In the genomic region with DNA sequence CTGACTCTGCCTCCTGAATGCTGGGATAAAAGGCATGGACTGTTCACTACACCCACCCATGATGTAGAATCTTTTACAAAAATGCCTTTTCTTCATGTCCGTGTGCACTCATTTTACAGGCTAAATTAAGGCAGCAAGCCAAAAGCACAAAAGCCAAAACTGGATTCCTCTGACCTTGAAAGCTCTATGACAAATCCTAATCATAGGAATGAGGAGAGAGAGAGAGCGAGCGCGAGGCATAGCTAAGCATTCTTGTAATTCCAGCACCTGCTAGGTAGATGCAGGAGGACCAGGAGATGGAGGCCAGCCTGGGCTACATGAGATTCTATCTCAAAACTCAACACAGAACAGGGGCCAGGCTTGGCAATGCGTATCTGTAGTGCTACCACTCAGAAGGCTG, we compare ENCODE assay signal across 32 mouse cellular contexts. TPM values are rescaled to one million over a fixed set of nuclear protein-coding genes. Genes with fewer than 3 reads are reported as not detected.
A peak's percentile ranks its signal among the peaks of the same experiment; 100 is the strongest.
DNase-seq lines count a peak whose midpoint lies in the region; TF ChIP-seq lines count a peak whose summit lies in the region.
"Had no signal": no experiment of that assay in that cellular context is flagged by ENCODE, and none has a peak within 500 bp of the region (broad histone marks: within the 10 kb centered on the region; RNA-seq: fewer than 3 reads in every experiment).

No protein-coding gene starts in this region.

- no peak for TF ChIP-seq EP300 in heart, adult 2 months (IDR thresholded peaks at IDR 0.05; ENCODE audit: insufficient read depth, low read depth, low read length)
- TF ChIP-seq EP300 in ES-Bruce4 (IDR thresholded peaks at IDR 0.05; ENCODE audit: insufficient read depth, low read depth, low read length): no peak

- no peaks in the 10 kb centered on the region for H3K4me1 ChIP-seq in heart, adult 2 months (ENCODE audit: control insufficient read depth, insufficient read depth, low read length)
- H3K4me1 ChIP-seq in ES-Bruce4 (ENCODE audit: control insufficient read depth, insufficient read depth, low read length): no peaks in the 10 kb centered on the region
- no peaks in the 10 kb centered on the region for H3K4me1 ChIP-seq in forebrain, embryonic 10.5 days
- H3K4me1 ChIP-seq: embryonic facial prominence, embryonic 12.5 days; embryonic facial prominence, embryonic 15.5 days; forebrain, embryonic 12.5 days; forebrain, embryonic 15.5 days; heart, embryonic 12.5 days had no signal

- no peaks in the 10 kb centered on the region for H3K9me3 ChIP-seq in ES-Bruce4 (replicated peaks; ENCODE audit: control insufficient read depth, insufficient read depth, low read length, poor library complexity, severe bottlenecking)
- no peaks in the 10 kb centered on the region for H3K9me3 ChIP-seq in forebrain, embryonic 10.5 days
- H3K9me3 ChIP-seq: embryonic facial prominence, embryonic 12.5 days; embryonic facial prominence, embryonic 15.5 days; forebrain, embryonic 12.5 days; forebrain, embryonic 15.5 days; heart, embryonic 12.5 days had no signal

- TF ChIP-seq POLR2A in heart, adult 2 months (IDR thresholded peaks at IDR 0.05; ENCODE audit: insufficient read depth, low read depth, low read length): no peak
- no peak for TF ChIP-seq POLR2A in ES-Bruce4 (IDR thresholded peaks at IDR 0.05; ENCODE audit: insufficient read depth, low read length)

- peaks cover 2% of the 10 kb centered on the region for H3K36me3 ChIP-seq in heart, adult 2 months (ENCODE audit: control insufficient read depth, insufficient read depth, low read length)
- H3K36me3 ChIP-seq in ES-Bruce4 (ENCODE audit: control insufficient read depth, insufficient read depth, low read length, poor library complexity, severe bottlenecking): peaks cover 55% of the 10 kb centered on the region
- H3K36me3 ChIP-seq in forebrain, embryonic 10.5 days (replicated peaks): peaks cover 88% of the 10 kb centered on the region

- DNase-seq in heart, adult 11 months: peak; percentile 58
- no peak for DNase-seq in heart, adult 2 months
- peak; percentile 20 for DNase-seq in adrenal gland, adult 8-10 months
- DNase-seq in adrenal gland, postnatal 36 days: peak; percentile 26 to 48
- no peak for DNase-seq in forebrain, embryonic 10.5 days (ENCODE audit: extremely low spot score, low spot score)
- DNase-seq: cerebellum, adult 11 months; cerebellum, adult 2 months; cerebellum, adult 9-11 months; cerebellum, postnatal 25 days; gastrocnemius, postnatal 10 days; gastrocnemius, postnatal 36 days; kidney, adult 18-20 months; kidney, adult 9 months had no signal

- H3K27me3 ChIP-seq in heart, adult 2 months (ENCODE audit: control insufficient read depth, insufficient read depth, low read length): no peaks in the 10 kb centered on the region
- no peaks in the 10 kb centered on the region for H3K27me3 ChIP-seq in ES-Bruce4 (ENCODE audit: control insufficient read depth, insufficient read depth, low read length, poor library complexity, severe bottlenecking)
- no peaks in the 10 kb centered on the region for H3K27me3 ChIP-seq in forebrain, embryonic 10.5 days (ENCODE audit: poor library complexity, severe bottlenecking)
- H3K27me3 ChIP-seq: embryonic facial prominence, embryonic 12.5 days; embryonic facial prominence, embryonic 15.5 days; forebrain, embryonic 12.5 days; forebrain, embryonic 15.5 days; heart, embryonic 12.5 days had no signal

- no peak overlapping the region for H3K4me3 ChIP-seq in heart, adult 2 months
- H3K4me3 ChIP-seq in ES-Bruce4 (ENCODE audit: low read depth, low read length): no peak overlapping the region
- no peak overlapping the region for H3K4me3 ChIP-seq in forebrain, embryonic 10.5 days
- H3K4me3 ChIP-seq: embryonic facial prominence, embryonic 12.5 days; embryonic facial prominence, embryonic 15.5 days; forebrain, embryonic 12.5 days; forebrain, embryonic 15.5 days; heart, embryonic 12.5 days had no signal

- no peak for TF ChIP-seq CTCF in heart, adult 2 months (IDR thresholded peaks at IDR 0.05)
- no peak for TF ChIP-seq CTCF in ES-Bruce4 (IDR thresholded peaks at IDR 0.05; ENCODE audit: low read depth, low read length)

- H3K27ac ChIP-seq in heart, adult 2 months: no peak overlapping the region
- peak overlapping the region; percentile 13; the same call in 1 of the 2 replicates for H3K27ac ChIP-seq in ES-Bruce4 (ENCODE audit: insufficient read depth, low read length)
- H3K27ac ChIP-seq in forebrain, embryonic 10.5 days: no peak overlapping the region
- H3K27ac ChIP-seq: embryonic facial prominence, embryonic 12.5 days; embryonic facial prominence, embryonic 15.5 days; forebrain, embryonic 12.5 days; forebrain, embryonic 15.5 days; hindbrain, embryonic 14.5 days; hindbrain, postnatal 0 days had no signal

- intact Hi-C loops in heart, adult 2 months (cut with DNase I): no loop called here

- H3K79me2 ChIP-seq in heart, adult 2 months (replicated peaks; ENCODE audit: control insufficient read depth, insufficient read depth, low read length): no peaks in the 10 kb centered on the region

- no peak overlapping the region for H3K9ac ChIP-seq in heart, adult 2 months (ENCODE audit: low read depth, low read length)
- H3K9ac ChIP-seq in ES-Bruce4 (ENCODE audit: low read depth, poor library complexity, severe bottlenecking): no peak overlapping the region
- H3K9ac ChIP-seq: embryonic facial prominence, embryonic 12.5 days; embryonic facial prominence, embryonic 15.5 days; forebrain, embryonic 12.5 days; forebrain, embryonic 15.5 days; heart, embryonic 12.5 days; hindbrain, embryonic 14.5 days had no signal

- 73% methylated on average over 5 of the region's 5 CpGs for WGBS in heart, adult 2 months
- WGBS in forebrain, embryonic 10.5 days: 96% methylated on average over 5 of the region's 5 CpGs

RNA-seq across cellular contexts. Expression of a gene that starts 8.0 kb away (rescaled TPM):
- under 1 TPM in 1 of 2 experiments, not detected in 1; 0.52 TPM for total RNA-seq in heart, adult 2 months (2021)
- polyA plus RNA-seq in heart, adult 2 months (2012; rRNA removed): 0.53 and 0.61 TPM in 2 replicates
- polyA plus RNA-seq in ES-Bruce4 (2011; ENCODE audit: insufficient read depth, insufficient read length, low read depth, missing spikeins): not detected in 2 replicates
- 1 to 10 TPM; 1.0 to 2.7 (median 1.8) TPM for total RNA-seq in adrenal gland, adult 8-10 months (2022)
- under 1 TPM; 0.53 to 0.95 TPM for total RNA-seq in adrenal gland, postnatal 36 days (2021)
- polyA plus RNA-seq in forebrain, embryonic 10.5 days (2016; fragmentation: Nextera tagmentation; extraction: Ambion mirVana): 0.19 and 0.39 TPM in 2 replicates
- total RNA-seq: common myeloid progenitor, adult 5-6 weeks; granulocyte monocyte progenitor cell, adult 5-6 weeks had no signal
- polyA plus RNA-seq: activated CD4-positive, CD25-positive, alpha-beta regulatory T cell, adult 4 months; CD4-positive, CD25-positive, alpha-beta regulatory T cell, adult 4 months; embryonic facial prominence, embryonic 12.5 days; forebrain, embryonic 12.5 days; hindbrain, embryonic 11.5 days had no signal

RNA-seq across cellular contexts. Expression of a gene that starts 8.4 kb away (rescaled TPM):
- total RNA-seq in heart, adult 2 months (2021): 1 to 10 TPM; 6.8 to 7.0 TPM
- 6.7 and 10.3 TPM in 2 replicates for polyA plus RNA-seq in heart, adult 2 months (2012; rRNA removed)
- 43.1 and 45.9 TPM in 2 replicates for polyA plus RNA-seq in ES-Bruce4 (2011; ENCODE audit: insufficient read depth, insufficient read length, low read depth, missing spikeins)
- total RNA-seq in adrenal gland, adult 8-10 months (2022): 10 to 100 TPM; 20.7 to 34.0 (median 24.7) TPM
- total RNA-seq in adrenal gland, postnatal 36 days (2021): 10 to 100 TPM; 18.9 to 19.8 TPM
- 30.9 and 33.2 TPM in 2 replicates for polyA plus RNA-seq in forebrain, embryonic 10.5 days (2016; fragmentation: Nextera tagmentation; extraction: Ambion mirVana)

RNA-seq across cellular contexts. Expression of a gene that starts 9.3 kb away (rescaled TPM):
- 10 to 100 TPM; 62.6 to 82.3 TPM for total RNA-seq in heart, adult 2 months (2021)
- 22.0 and 44.5 TPM in 2 replicates for polyA plus RNA-seq in heart, adult 2 months (2012; rRNA removed)
- polyA plus RNA-seq in ES-Bruce4 (2011; ENCODE audit: insufficient read depth, insufficient read length, low read depth, missing spikeins): 23.7 and 24.1 TPM in 2 replicates
- 10 to 100 TPM; 39.7 to 46.8 (median 43.5) TPM for total RNA-seq in adrenal gland, adult 8-10 months (2022)
- 10 to 100 TPM; 34.5 to 40.6 TPM for total RNA-seq in adrenal gland, postnatal 36 days (2021)
- polyA plus RNA-seq in forebrain, embryonic 10.5 days (2016; fragmentation: Nextera tagmentation; extraction: Ambion mirVana): 7.1 and 8.4 TPM in 2 replicates

RNA-seq across cellular contexts. Expression of a gene that starts 35.8 kb away (rescaled TPM):
- not detected for total RNA-seq in heart, adult 2 months (2021)
- polyA plus RNA-seq in heart, adult 2 months (2012; rRNA removed): not detected in 2 replicates
- not detected in 2 replicates for polyA plus RNA-seq in ES-Bruce4 (2011; ENCODE audit: insufficient read depth, insufficient read length, low read depth, missing spikeins)
- not detected for total RNA-seq in adrenal gland, adult 8-10 months (2022)
- total RNA-seq in adrenal gland, postnatal 36 days (2021): not detected
- polyA plus RNA-seq in forebrain, embryonic 10.5 days (2016; fragmentation: Nextera tagmentation; extraction: Ambion mirVana): not detected in 2 replicates
- total RNA-seq: adrenal gland, adult 18-20 months; common myeloid progenitor, adult 5-6 weeks; ES-E14; gastrocnemius, postnatal 10 days; gastrocnemius, postnatal 36 days; granulocyte monocyte progenitor cell, adult 5-6 weeks; heart, postnatal 25 days had no signal
- polyA plus RNA-seq: activated CD4-positive, CD25-positive, alpha-beta regulatory T cell, adult 4 months; C2C12; CD4-positive, CD25-positive, alpha-beta regulatory T cell, adult 4 months; embryonic facial prominence, embryonic 12.5 days; forebrain, embryonic 12.5 days; heart, embryonic 12.5 days; hindbrain, embryonic 11.5 days; inflammation-experienced regulatory T-cells, adult 6 months had no signal

RNA-seq across cellular contexts. Expression of a gene that starts 50.5 kb away (rescaled TPM):
- total RNA-seq in heart, adult 2 months (2021): under 1 TPM; 0.39 to 0.89 TPM
- 1.9 and 2.2 TPM in 2 replicates for polyA plus RNA-seq in heart, adult 2 months (2012; rRNA removed)
- polyA plus RNA-seq in ES-Bruce4 (2011; ENCODE audit: insufficient read depth, insufficient read length, low read depth, missing spikeins): not detected in 2 replicates
- total RNA-seq in adrenal gland, adult 8-10 months (2022): under 1 TPM; 0.21 to 0.81 (median 0.59) TPM
- under 1 TPM in 1 of 2 experiments, not detected in 1; 0.36 TPM for total RNA-seq in adrenal gland, postnatal 36 days (2021)
- not detected in 2 replicates for polyA plus RNA-seq in forebrain, embryonic 10.5 days (2016; fragmentation: Nextera tagmentation; extraction: Ambion mirVana)
- total RNA-seq: common myeloid progenitor, adult 5-6 weeks; ES-E14; granulocyte monocyte progenitor cell, adult 5-6 weeks; hindbrain, postnatal 0 days had no signal
- polyA plus RNA-seq: C2C12; embryonic facial prominence, embryonic 12.5 days; embryonic facial prominence, embryonic 15.5 days; forebrain, embryonic 12.5 days; forebrain, embryonic 15.5 days; hindbrain, embryonic 11.5 days; hindbrain, embryonic 14.5 days; hindbrain, postnatal 0 days; intestine, embryonic 16.5 days had no signal

Comparison
In these comparisons a context has a peak if more than half of its experiments do, and no peak if none do; other contexts are left out.
1. DNase-seq: peak in heart, adult 11 months (single experiment), adrenal gland, adult 8-10 months (single experiment) and adrenal gland, postnatal 36 days (2 of 2); none in heart, adult 2 months (0 of 2) and forebrain, embryonic 10.5 days (single experiment).